8 mouse cellular contexts compared by ENCODE assay signal in genomic region chr12:3891779-3892239, GRCm38 (mm10).
A peak's percentile ranks its signal among the peaks of the same experiment; 100 is the strongest.
DNase-seq lines count a peak whose midpoint lies in the region; ATAC-seq and TF ChIP-seq lines count a peak whose summit lies in the region.

No protein-coding gene starts in this region.

- TF ChIP-seq POLR2A in small intestine, adult 2 months (IDR thresholded peaks at IDR 0.05; ENCODE audit: low read depth, low read length) = no peak

- no peak for TF ChIP-seq CTCF in small intestine, adult 2 months (IDR thresholded peaks at IDR 0.05; ENCODE audit: extremely low read depth, insufficient read length, insufficient replicate concordance, low read depth, low read length)

- peak overlapping the region; percentile 79 for H3K4me2 ChIP-seq in forebrain, embryonic 11.5 days (ENCODE audit: low read depth, low read length, severe bottlenecking)
- H3K4me2 ChIP-seq in liver, embryonic 11.5 days = peak overlapping the region; percentile 85

- H3K36me3 ChIP-seq in erythroblast, embryonic 14.5 days (ENCODE audit: control insufficient read depth) = peaks cover 12% of the 10 kb centered on the region
- peaks cover 6% of the 10 kb centered on the region for H3K36me3 ChIP-seq in forebrain, embryonic 11.5 days (ENCODE audit: control insufficient read depth, insufficient read depth, low read length)
- H3K36me3 ChIP-seq in liver, embryonic 11.5 days (ENCODE audit: control insufficient read depth, insufficient read depth, low read length) = peaks cover 17% of the 10 kb centered on the region
- peaks cover 18% of the 10 kb centered on the region for H3K36me3 ChIP-seq in small intestine, adult 2 months (ENCODE audit: control insufficient read depth, insufficient read depth, low read length)

- no peak for ATAC-seq in erythroblast, adult 5-6 weeks (replicated peaks; ENCODE audit: low FRiP score, poor library complexity, severe bottlenecking)
- ATAC-seq in forebrain, embryonic 11.5 days (replicated peaks; ENCODE audit: low FRiP score) = peak; percentile 65
- ATAC-seq in liver, embryonic 11.5 days (replicated peaks; ENCODE audit: low FRiP score) = peak; percentile 46

- WGBS in forebrain, embryonic 11.5 days = 0% methylated on average over 18 of the region's 18 CpGs
- WGBS in liver, embryonic 11.5 days = 2% methylated on average over 15 of the region's 18 CpGs
- WGBS in small intestine, adult 2 months = 12% methylated on average over 18 of the region's 18 CpGs

- DNase-seq in ES-CJ7 (ENCODE audit: low read depth, low spot score) = peak; percentile 78
- DNase-seq in forebrain, embryonic 11.5 days (ENCODE audit: low spot score) = no peak
- DNase-seq in liver, embryonic 11.5 days (ENCODE audit: low spot score) = peak; percentile 71
- DNase-seq in urinary bladder, postnatal 14 days (ENCODE audit: low spot score) = no peak
- no peak for DNase-seq in layer of hippocampus, postnatal 14 days (ENCODE audit: low spot score in 2 of 2)

- H3K27ac ChIP-seq in forebrain, embryonic 11.5 days (ENCODE audit: low read depth, low read length) = peak overlapping the region; percentile 85
- peak overlapping the region; percentile 93 for H3K27ac ChIP-seq in liver, embryonic 11.5 days (ENCODE audit: low read depth, low read length)
- H3K27ac ChIP-seq in small intestine, adult 2 months (ENCODE audit: insufficient read depth, low read depth, low read length) = peak overlapping the region; percentile 10

- H3K9me3 ChIP-seq in erythroblast, embryonic 14.5 days (ENCODE audit: control insufficient read depth, low read length) = no peaks in the 10 kb centered on the region
- no peaks in the 10 kb centered on the region for H3K9me3 ChIP-seq in forebrain, embryonic 11.5 days (ENCODE audit: control insufficient read depth, low read length)
- H3K9me3 ChIP-seq in liver, embryonic 11.5 days (ENCODE audit: control insufficient read depth, low read length) = no peaks in the 10 kb centered on the region

- no peaks in the 10 kb centered on the region for H3K27me3 ChIP-seq in erythroblast, embryonic 14.5 days (ENCODE audit: control insufficient read depth)
- 0 out of 2 replicates have a peak, but pooled peaks cover 2% of the 10 kb centered on the region for H3K27me3 ChIP-seq in forebrain, embryonic 11.5 days (ENCODE audit: control insufficient read depth, insufficient read depth, low read length)
- no peaks in the 10 kb centered on the region for H3K27me3 ChIP-seq in liver, embryonic 11.5 days (replicated peaks; ENCODE audit: control insufficient read depth, insufficient read depth, low read length)
- no peaks in the 10 kb centered on the region for H3K27me3 ChIP-seq in small intestine, adult 2 months (ENCODE audit: control insufficient read depth, insufficient read depth, low read length)

- H3K9ac ChIP-seq in forebrain, embryonic 11.5 days (ENCODE audit: low read length) = peak overlapping the region; percentile 79
- H3K9ac ChIP-seq in liver, embryonic 11.5 days (ENCODE audit: low read depth, low read length) = peak overlapping the region; percentile 76

- peaks cover 25% of the 10 kb centered on the region for H3K4me1 ChIP-seq in erythroblast, embryonic 14.5 days (ENCODE audit: control insufficient read depth)
- peaks cover 37% of the 10 kb centered on the region for H3K4me1 ChIP-seq in forebrain, embryonic 11.5 days (replicated peaks; ENCODE audit: control insufficient read depth, insufficient read depth, low read length)
- peaks cover 59% of the 10 kb centered on the region for H3K4me1 ChIP-seq in liver, embryonic 11.5 days (replicated peaks; ENCODE audit: control insufficient read depth, insufficient read depth, low read length)
- peaks cover 26% of the 10 kb centered on the region for H3K4me1 ChIP-seq in small intestine, adult 2 months (ENCODE audit: control insufficient read depth, insufficient read depth, insufficient read length, low read length)

- H3K4me3 ChIP-seq in erythroblast, embryonic 14.5 days (replicated peaks) = peak overlapping the region; percentile 65
- peak overlapping the region; percentile 45 for H3K4me3 ChIP-seq in forebrain, embryonic 11.5 days (ENCODE audit: low read depth, low read length)
- peak overlapping the region; percentile 65 for H3K4me3 ChIP-seq in liver, embryonic 11.5 days (ENCODE audit: low read depth, low read length)
- peak overlapping the region; percentile 45 for H3K4me3 ChIP-seq in small intestine, adult 2 months (ENCODE audit: low read depth, low read length)

Comparison
In these comparisons a context has a peak if more than half of its experiments do, and no peak if none do; other contexts are left out.
1. DNase-seq: peak in ES-CJ7 (single experiment) and liver, embryonic 11.5 days (single experiment); none in forebrain, embryonic 11.5 days (single experiment), urinary bladder, postnatal 14 days (single experiment) and layer of hippocampus, postnatal 14 days (0 of 2).
2. H3K27ac ChIP-seq: peak in every context shown above with its lines; median percentile 93 in liver, embryonic 11.5 days; 85 in forebrain, embryonic 11.5 days; 10 in small intestine, adult 2 months.
3. Peak in every context shown above with its lines, with median percentiles within 50 percentile points of each other: H3K4me3 ChIP-seq.